ENCODE assay signal across 19 mouse cellular contexts in the genomic region with DNA sequence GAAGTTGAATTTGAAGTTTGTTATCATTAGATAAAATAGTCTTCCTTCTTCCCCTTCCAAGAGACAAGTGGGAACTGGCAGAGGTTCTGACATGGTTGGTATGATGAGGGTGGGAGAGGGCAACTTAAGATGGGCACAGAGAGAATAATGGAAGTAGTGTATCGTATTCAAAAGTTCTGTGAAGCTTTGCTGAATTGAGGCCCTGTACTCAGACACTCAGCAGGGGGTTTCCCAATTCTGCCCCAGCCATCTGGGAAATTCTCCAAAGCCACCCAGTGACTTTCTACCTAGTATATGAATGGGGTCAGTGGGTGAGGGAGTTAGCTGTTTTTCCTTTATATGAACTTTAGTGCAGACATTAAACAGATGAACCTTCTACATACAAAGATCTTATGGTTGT.
DNase-seq lines count a peak whose midpoint lies in the region; ATAC-seq and TF ChIP-seq lines count a peak whose summit lies in the region.
"Had no signal": no experiment of that assay in that cellular context is flagged by ENCODE, and none has a peak within 500 bp of the region (broad histone marks: within the 10 kb centered on the region; RNA-seq: fewer than 3 reads in every experiment).

No protein-coding gene starts in this region.

- no peak for ATAC-seq in erythroid progenitor cell, adult 5-6 weeks (replicated peaks; ENCODE audit: low FRiP score, poor library complexity, severe bottlenecking)
- ATAC-seq: forebrain, embryonic 13.5 days; forebrain, postnatal 0 days; hindbrain, embryonic 16.5 days; intestine, embryonic 15.5 days had no signal

- no peak for TF ChIP-seq POLR2A in CH12.LX (IDR thresholded peaks at IDR 0.05; ENCODE audit: low read depth, low read length)

- no peak overlapping the region for H3K9ac ChIP-seq in CH12.LX (ENCODE audit: insufficient read depth, low read depth)
- H3K9ac ChIP-seq: forebrain, embryonic 13.5 days; forebrain, postnatal 0 days; heart, embryonic 13.5 days; intestine, embryonic 15.5 days had no signal

- peak; percentile 85 for DNase-seq in heart, adult 11 months
- DNase-seq in heart, adult 8-10 months (ENCODE audit: low spot score) = no peak
- DNase-seq in CH12.LX (ENCODE audit: extremely low read depth) = peak; percentile 47
- peak; percentile 40 for DNase-seq in induced T-regulatory cell, adult 2 months (ENCODE audit: low read depth)
- DNase-seq in embryo, embryonic 11 days = no peak
- DNase-seq: B cell, adult 2 months; cerebellum, adult 11 months; cerebellum, adult 9-10 months; cerebellum, postnatal 36 days; forebrain, postnatal 0 days; gastrocnemius, postnatal 14 days; heart, postnatal 36 days; kidney, adult 18-20 months had no signal

- dilution Hi-C loops in CH12.LX (cut with MboI; ENCODE audit: extremely low pct_ligation_motif_present, extremely low pct_unique_long_range_greater_than_20kb, low sequenced_read_pairs) = no loop called here

- no peaks in the 10 kb centered on the region for H3K79me2 ChIP-seq in CH12.LX (replicated peaks; ENCODE audit: control insufficient read depth, extremely low read depth, insufficient read depth, poor library complexity, severe bottlenecking)

- no peaks in the 10 kb centered on the region for H3K36me3 ChIP-seq in CH12.LX (replicated peaks in 1 of 2; ENCODE audit: control insufficient read depth in 1 of 2, insufficient read depth in 1 of 2, low read length in 1 of 2)
- H3K36me3 ChIP-seq: embryonic facial prominence, embryonic 10.5 days; heart, embryonic 13.5 days; intestine, embryonic 15.5 days had no signal

- no peaks in the 10 kb centered on the region for H3K27me3 ChIP-seq in CH12.LX (replicated peaks)
- H3K27me3 ChIP-seq: forebrain, embryonic 13.5 days; heart, embryonic 13.5 days; intestine, embryonic 15.5 days had no signal

- in situ Hi-C loops in CH12.LX (cut with MboI; ENCODE audit: low pct_ligation_motif_present, low pct_unique_long_range_greater_than_20kb, low sequenced_read_pairs) = no loop called here

- TF ChIP-seq RAD21 in CH12.LX (IDR thresholded peaks at IDR 0.05; ENCODE audit: low read depth, low read length) = no peak; the same call in 1 of the 2 replicates

- H3K27ac ChIP-seq in CH12.LX (ENCODE audit: insufficient read depth, low read depth) = no peak overlapping the region
- H3K27ac ChIP-seq: embryonic facial prominence, embryonic 10.5 days; forebrain, embryonic 13.5 days; heart, embryonic 13.5 days; intestine, embryonic 15.5 days had no signal

- H3K4me3 ChIP-seq in CH12.LX (replicated peaks in 1 of 3; ENCODE audit: low read depth in 2 of 3, low read length in 2 of 3, poor library complexity in 1 of 3) = no peak overlapping the region
- H3K4me3 ChIP-seq: embryonic facial prominence, embryonic 10.5 days; forebrain, embryonic 13.5 days; heart, embryonic 13.5 days; intestine, embryonic 15.5 days had no signal

- H3K4me1 ChIP-seq in CH12.LX (ENCODE audit: control insufficient read depth in 1 of 2, insufficient read depth in 2 of 2) = peaks cover 5 to 26% of the 10 kb centered on the region in 2 experiments; a peak in 3 of 4 replicates
- H3K4me1 ChIP-seq: embryonic facial prominence, embryonic 10.5 days; forebrain, embryonic 13.5 days; heart, embryonic 13.5 days; intestine, embryonic 15.5 days had no signal

- peak; percentile 55; the same call in 1 of the 2 replicates for TF ChIP-seq EP300 in CH12.LX (IDR thresholded peaks at IDR 0.05; ENCODE audit: low read length)

- no peak for TF ChIP-seq CTCF in CH12.LX (conservative IDR thresholded peaks at IDR 0.05 in 1 of 2, IDR thresholded peaks at IDR 0.05 in 1 of 2; ENCODE audit: low read depth in 2 of 2, low read length in 2 of 2)

- peaks cover 6% of the 10 kb centered on the region for H3K9me3 ChIP-seq in CH12.LX (replicated peaks; ENCODE audit: low read length)
- H3K9me3 ChIP-seq: embryonic facial prominence, embryonic 10.5 days; forebrain, embryonic 13.5 days; heart, embryonic 13.5 days; intestine, embryonic 15.5 days had no signal

- peak overlapping the region; percentile 46 for H3K4me2 ChIP-seq in CH12.LX (ENCODE audit: insufficient read depth, low read depth, poor library complexity, severe bottlenecking)
- H3K4me2 ChIP-seq: forebrain, embryonic 13.5 days; heart, embryonic 13.5 days; intestine, embryonic 15.5 days had no signal

TF ChIP-seq in CH12.LX, 34 proteins besides CTCF, POLR2A, EP300 and RAD21:
- TF ChIP-seq MEF2A (IDR thresholded peaks at IDR 0.05; ENCODE audit: borderline replicate concordance, low read depth, low read length) (peak; percentile 18; the same call in 1 of the 2 replicates), CHD2 (IDR thresholded peaks at IDR 0.05; ENCODE audit: low read length) (no peak), CHD1 (IDR thresholded peaks at IDR 0.05; ENCODE audit: low read depth, low read length) (no peak), E2F4 (IDR thresholded peaks at IDR 0.05; ENCODE audit: insufficient replicate concordance, low read depth, low read length) (no peak), TCF12 (IDR thresholded peaks at IDR 0.05; ENCODE audit: low read depth, low read length) (no peak), MAX (IDR thresholded peaks at IDR 0.05; ENCODE audit: low read length) (no peak), USF2 (conservative IDR thresholded peaks at IDR 0.05; ENCODE audit: low read depth, low read length) (no peak), SIN3A (IDR thresholded peaks at IDR 0.05; ENCODE audit: low read length) (no peak), IRF4 (IDR thresholded peaks at IDR 0.05; ENCODE audit: low read depth, low read length) (peak; percentile 64), JUND (conservative IDR thresholded peaks at IDR 0.05; ENCODE audit: low read depth, low read length) (no peak), KAT2A (IDR thresholded peaks at IDR 0.05; ENCODE audit: insufficient replicate concordance, low read length) (no peak), MAZ (IDR thresholded peaks at IDR 0.05; ENCODE audit: low read depth, low read length) (no peak), PAX5 (IDR thresholded peaks at IDR 0.05; ENCODE audit: low read length) (no peak)
TF ChIP-seq in CH12.LX: peak in this region for 2.

Comparison
In these comparisons a context has a peak if more than half of its experiments do, and no peak if none do; other contexts are left out.
1. DNase-seq: peak in heart, adult 11 months (single experiment), CH12.LX (single experiment) and induced T-regulatory cell, adult 2 months (single experiment); none in heart, adult 8-10 months (single experiment) and embryo, embryonic 11 days (single experiment).